Mouse (Mus musculus): Measurements from ENCODE around the gene Ldhc. TPM values are rescaled to one million over a fixed set of nuclear protein-coding genes. Genes with fewer than 3 reads are reported as not detected.
"Not testable (repeated sequence)": the region's sequence is repeated elsewhere in the genome, so short reads cannot be mapped to it uniquely, and the experiment has no call there.

Ldhc gene
- polyA plus RNA-seq (2014; fragmentation: Nextera tagmentation; extraction: Ambion mirVana), result not detected in 2 replicates

DNA sequence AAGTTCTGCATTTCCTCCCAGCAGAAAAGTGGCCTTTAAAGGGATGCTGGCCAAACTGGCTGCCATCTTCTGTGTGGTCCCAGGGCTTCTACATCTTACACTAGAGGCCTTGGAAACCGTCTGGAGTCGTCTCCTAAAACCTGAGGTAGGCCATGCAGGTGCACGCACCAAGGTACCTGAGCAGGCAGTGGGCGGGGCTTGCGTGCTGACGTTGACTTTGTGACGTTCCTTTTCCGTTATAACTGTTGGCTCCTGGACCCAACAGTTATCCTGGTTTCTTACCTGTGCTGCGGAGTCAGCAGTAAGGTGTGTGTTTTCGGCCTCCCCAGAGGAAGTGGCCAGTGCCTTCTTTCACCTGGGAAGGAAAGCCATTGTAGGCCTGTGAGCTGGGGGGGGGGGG, at the start of gene Ldhc:
Ldhc (plus strand) TSS at position 208 of the 400 bp plus-strand sequence.
- H3K4me2 ChIP-seq (replicated peaks; ENCODE audit: low read depth, low read length), result no peak within 1 kb of the TSS
- H3K27me3 ChIP-seq (ENCODE audit: control insufficient read depth, insufficient read depth, low read length), result no peaks in the 10 kb centered on the region
- no peaks in the 10 kb centered on the region for H3K4me1 ChIP-seq (replicated peaks; ENCODE audit: control insufficient read depth, insufficient read depth, low read length)
- H3K9me3 ChIP-seq (ENCODE audit: control insufficient read depth, low read length), result no peaks in the 10 kb centered on the region
- DNase-seq (ENCODE audit: low spot score) (no peak), ATAC-seq (ENCODE audit: low FRiP score) (no peak)
- no peaks in the 10 kb centered on the region for H3K36me3 ChIP-seq (ENCODE audit: control insufficient read depth, insufficient read depth, low read length)
- no peak within 1 kb of the TSS for H3K9ac ChIP-seq (ENCODE audit: low read depth, low read length)
- WGBS, result 32% methylated on average over 10 of the region's 10 CpGs
- no peak within 1 kb of the TSS for H3K4me3 ChIP-seq (ENCODE audit: low read depth, low read length)
- no peak within 1 kb of the TSS for H3K27ac ChIP-seq (ENCODE audit: low read depth, low read length)

DNA sequence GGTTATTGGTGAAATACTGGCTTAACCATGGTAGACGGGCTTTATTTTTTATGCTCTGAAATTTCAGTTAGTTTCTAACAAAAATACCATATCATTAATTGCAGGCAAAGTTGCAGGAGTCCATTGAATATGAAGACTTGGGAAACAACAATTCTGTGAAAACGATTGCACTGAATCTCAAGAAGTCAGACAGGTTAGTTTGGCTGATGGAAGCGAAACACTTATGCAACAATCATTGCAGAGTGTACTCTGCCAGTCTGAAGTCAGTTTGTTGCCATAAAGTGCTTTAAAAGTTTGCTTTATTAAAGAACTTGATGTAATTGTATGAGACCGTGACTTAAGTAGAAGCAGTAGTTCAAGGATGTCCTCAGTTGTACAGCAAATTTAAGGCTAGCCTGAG, 47.0 kb upstream of the Ldhc start:
- 95% methylated on average over 4 of the region's 4 CpGs for WGBS
- peaks cover 13% of the 10 kb centered on the region; the same call in 1 of the 2 replicates for H3K36me3 ChIP-seq (ENCODE audit: control insufficient read depth, insufficient read depth, low read length)
- H3K27me3 ChIP-seq (ENCODE audit: control insufficient read depth, insufficient read depth, low read length), result no peaks in the 10 kb centered on the region
- no peaks in the 10 kb centered on the region for H3K4me1 ChIP-seq (replicated peaks; ENCODE audit: control insufficient read depth, insufficient read depth, low read length)
- no peak overlapping the region for H3K4me3 ChIP-seq (ENCODE audit: low read depth, low read length)
- no peaks in the 10 kb centered on the region for H3K9me3 ChIP-seq (ENCODE audit: control insufficient read depth, low read length)
- no peak for ATAC-seq (ENCODE audit: low FRiP score)
- no peak overlapping the region for H3K4me2 ChIP-seq (replicated peaks; ENCODE audit: low read depth, low read length)
- no peak overlapping the region for H3K9ac ChIP-seq (ENCODE audit: low read depth, low read length)
- no peak for DNase-seq (ENCODE audit: low spot score)
- H3K27ac ChIP-seq (ENCODE audit: low read depth, low read length), result no peak overlapping the region

- not testable (repeated sequence) for H3K9me3 ChIP-seq (ENCODE audit: control insufficient read depth, low read length); H3K4me1 ChIP-seq (replicated peaks; ENCODE audit: control insufficient read depth, insufficient read depth, low read length); H3K4me3 ChIP-seq (ENCODE audit: low read depth, low read length); H3K4me2 ChIP-seq (replicated peaks; ENCODE audit: low read depth, low read length); H3K36me3 ChIP-seq (ENCODE audit: control insufficient read depth, insufficient read depth, low read length); ATAC-seq (ENCODE audit: low FRiP score); H3K27ac ChIP-seq (ENCODE audit: low read depth, low read length); DNase-seq (ENCODE audit: low spot score); H3K27me3 ChIP-seq (ENCODE audit: control insufficient read depth, insufficient read depth, low read length); H3K9ac ChIP-seq (ENCODE audit: low read depth, low read length)
- WGBS, result 92% methylated on average over 15 of the region's 15 CpGs
Measured at GRCm38 (mm10) chr7:46820876-46821632, 39.9 kb upstream of the Ldhc start.

GRCm38 (mm10) chr7:46827046-46827802, 33.8 kb upstream of the Ldhc start:
- Histone ChIP-seq H3K4me1 (replicated peaks; ENCODE audit: control insufficient read depth, insufficient read depth, low read length) (no peaks in the 10 kb centered on the region), H3K27ac (ENCODE audit: low read depth, low read length) (no peak overlapping the region), H3K27me3 (ENCODE audit: control insufficient read depth, insufficient read depth, low read length) (no peaks in the 10 kb centered on the region), H3K4me3 (ENCODE audit: low read depth, low read length) (no peak overlapping the region), H3K9me3 (ENCODE audit: control insufficient read depth, low read length) (no peaks in the 10 kb centered on the region), H3K36me3 (ENCODE audit: control insufficient read depth, insufficient read depth, low read length) (0 out of 2 replicates have a peak, but pooled peaks cover 2% of the 10 kb centered on the region), H3K4me2 (replicated peaks; ENCODE audit: low read depth, low read length) (no peak overlapping the region), H3K9ac (ENCODE audit: low read depth, low read length) (no peak overlapping the region)
- ATAC-seq (ENCODE audit: low FRiP score), result no peak
- 85% methylated on average over 20 of the region's 20 CpGs for WGBS
- no peak for DNase-seq (ENCODE audit: low spot score)

DNA sequence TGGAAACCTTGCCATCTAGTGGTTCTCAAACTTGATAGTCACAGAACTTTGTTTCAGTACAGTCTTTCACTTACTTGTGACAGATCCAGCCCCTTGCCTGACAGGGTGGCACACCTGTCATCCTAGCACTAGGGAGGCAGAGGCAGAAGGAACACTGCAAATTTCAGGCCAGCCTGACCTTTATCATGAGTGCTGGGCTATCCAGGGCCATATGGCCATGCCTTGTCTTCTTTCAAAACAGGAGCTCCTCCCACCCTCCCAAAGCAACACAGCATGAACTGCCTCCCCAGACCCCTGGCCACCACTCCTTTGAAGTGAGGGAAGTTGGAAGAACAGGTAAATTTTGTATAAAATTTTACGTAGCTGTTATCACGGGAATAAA, 33.2 kb upstream of the Ldhc start:
- 90% methylated on average over 2 of the region's 2 CpGs for WGBS
- no peak for ATAC-seq (ENCODE audit: low FRiP score)

GRCm38 (mm10) chr7:46829911-46830310, 31.1 kb upstream of the Ldhc start:
- no peak overlapping the region for H3K4me3 ChIP-seq (ENCODE audit: low read depth, low read length)
- H3K9me3 ChIP-seq (ENCODE audit: control insufficient read depth, low read length), result no peaks in the 10 kb centered on the region
- H3K27me3 ChIP-seq (ENCODE audit: control insufficient read depth, insufficient read depth, low read length), result no peaks in the 10 kb centered on the region
- ATAC-seq (ENCODE audit: low FRiP score), result no peak
- no peak overlapping the region for H3K9ac ChIP-seq (ENCODE audit: low read depth, low read length)
- no peak overlapping the region for H3K4me2 ChIP-seq (replicated peaks; ENCODE audit: low read depth, low read length)
- H3K4me1 ChIP-seq (replicated peaks; ENCODE audit: control insufficient read depth, insufficient read depth, low read length), result no peaks in the 10 kb centered on the region
- DNase-seq (ENCODE audit: low spot score), result no peak
- H3K36me3 ChIP-seq (ENCODE audit: control insufficient read depth, insufficient read depth, low read length), result no peaks in the 10 kb centered on the region
- H3K27ac ChIP-seq (ENCODE audit: low read depth, low read length), result no peak overlapping the region
- WGBS, result 89% methylated on average over 12 of the region's 12 CpGs

More for the DNA sequence above, 33.2 kb upstream of the Ldhc start:
- Histone ChIP-seq H3K27me3 (ENCODE audit: control insufficient read depth, insufficient read depth, low read length) (no peaks in the 10 kb centered on the region), H3K27ac (ENCODE audit: low read depth, low read length) (no peak overlapping the region), H3K36me3 (ENCODE audit: control insufficient read depth, insufficient read depth, low read length) (no peaks in the 10 kb centered on the region), H3K4me2 (replicated peaks; ENCODE audit: low read depth, low read length) (no peak overlapping the region), H3K9ac (ENCODE audit: low read depth, low read length) (no peak overlapping the region), H3K4me3 (ENCODE audit: low read depth, low read length) (no peak overlapping the region), H3K4me1 (replicated peaks; ENCODE audit: control insufficient read depth, insufficient read depth, low read length) (no peaks in the 10 kb centered on the region), H3K9me3 (ENCODE audit: control insufficient read depth, low read length) (no peaks in the 10 kb centered on the region)
- no peak for DNase-seq (ENCODE audit: low spot score)

DNA sequence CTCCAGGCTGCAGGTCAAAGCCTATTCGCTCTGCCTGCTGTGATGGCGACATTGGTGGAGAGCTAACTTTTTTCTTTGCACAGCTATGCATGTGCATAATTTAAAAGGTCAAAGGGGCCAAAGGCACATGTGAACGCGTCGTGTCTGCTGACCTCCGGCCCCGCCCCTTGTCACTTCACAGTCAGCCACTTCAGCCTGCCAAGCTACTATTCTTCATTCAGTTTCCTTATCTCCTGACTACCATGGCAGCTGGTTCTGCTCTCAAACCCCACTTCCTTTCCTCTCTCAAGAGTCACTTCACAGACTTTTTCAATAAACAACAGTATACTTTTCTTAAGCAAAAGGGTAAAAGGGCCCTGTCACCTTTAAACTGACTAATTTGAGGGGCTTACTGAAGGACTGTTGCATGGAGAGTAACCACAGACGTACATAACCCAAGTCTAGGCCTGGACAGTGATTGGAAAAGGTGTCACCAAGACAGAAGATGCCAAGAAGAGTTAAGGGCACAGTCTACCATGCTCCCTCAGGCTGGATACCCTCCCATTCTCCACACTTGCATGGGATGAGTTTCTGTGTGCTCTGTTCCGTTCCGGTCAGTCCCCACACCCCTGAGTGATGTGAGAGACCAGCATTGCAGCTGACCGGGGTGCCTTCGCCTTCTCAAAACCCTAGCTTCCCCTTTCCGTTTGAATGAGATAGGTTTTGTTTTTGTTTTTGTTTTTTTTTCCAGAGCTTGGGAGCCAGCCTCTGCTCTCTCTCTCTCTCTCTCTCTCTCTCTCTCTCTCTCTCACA, 30.0 kb upstream of the Ldhc start:
- WGBS, result 60% methylated on average over 13 of the region's 13 CpGs
- ATAC-seq (ENCODE audit: low FRiP score) (no peak), DNase-seq (ENCODE audit: low spot score) (no peak)
- Histone ChIP-seq H3K9me3 (ENCODE audit: control insufficient read depth, low read length) (no peaks in the 10 kb centered on the region), H3K4me1 (replicated peaks; ENCODE audit: control insufficient read depth, insufficient read depth, low read length) (no peaks in the 10 kb centered on the region), H3K36me3 (ENCODE audit: control insufficient read depth, insufficient read depth, low read length) (no peaks in the 10 kb centered on the region), H3K9ac (ENCODE audit: low read depth, low read length) (no peak overlapping the region), H3K27ac (ENCODE audit: low read depth, low read length) (no peak overlapping the region), H3K4me3 (ENCODE audit: low read depth, low read length) (no peak overlapping the region), H3K27me3 (ENCODE audit: control insufficient read depth, insufficient read depth, low read length) (no peaks in the 10 kb centered on the region), H3K4me2 (replicated peaks; ENCODE audit: low read depth, low read length) (no peak overlapping the region)

DNA sequence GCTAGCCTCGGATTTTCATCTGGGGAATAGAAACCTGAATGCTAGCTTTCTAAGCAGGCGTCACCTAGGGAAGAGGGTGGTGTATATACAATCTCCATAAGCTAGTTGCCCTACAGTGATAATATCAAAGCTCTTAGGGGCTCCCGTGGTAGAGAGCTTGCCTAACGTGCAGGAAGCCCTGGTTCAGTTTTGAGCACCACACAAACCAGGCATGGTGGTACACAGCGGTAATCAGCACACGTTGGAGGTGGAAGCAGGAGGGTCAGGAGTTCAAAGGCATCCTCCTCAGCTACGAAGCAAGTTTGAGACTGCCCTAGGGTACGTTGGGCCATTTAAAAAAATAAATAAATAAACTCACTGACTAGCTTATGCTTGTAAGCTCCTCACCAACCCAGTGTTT, 29.3 kb upstream of the Ldhc start:
- no peaks in the 10 kb centered on the region for H3K4me1 ChIP-seq (replicated peaks; ENCODE audit: control insufficient read depth, insufficient read depth, low read length)
- H3K4me3 ChIP-seq (ENCODE audit: low read depth, low read length), result no peak overlapping the region
- H3K4me2 ChIP-seq (replicated peaks; ENCODE audit: low read depth, low read length), result no peak overlapping the region
- H3K27me3 ChIP-seq (ENCODE audit: control insufficient read depth, insufficient read depth, low read length), result no peaks in the 10 kb centered on the region
- ATAC-seq (ENCODE audit: low FRiP score) (no peak), DNase-seq (ENCODE audit: low spot score) (no peak)
- no peaks in the 10 kb centered on the region for H3K36me3 ChIP-seq (ENCODE audit: control insufficient read depth, insufficient read depth, low read length)
- 80% methylated on average over 8 of the region's 8 CpGs for WGBS
- H3K9me3 ChIP-seq (ENCODE audit: control insufficient read depth, low read length), result no peaks in the 10 kb centered on the region
- no peak overlapping the region for H3K27ac ChIP-seq (ENCODE audit: low read depth, low read length)
- no peak overlapping the region for H3K9ac ChIP-seq (ENCODE audit: low read depth, low read length)
